Mouse (Mus musculus): ENCODE results near the gene Trim2.

DNA sequence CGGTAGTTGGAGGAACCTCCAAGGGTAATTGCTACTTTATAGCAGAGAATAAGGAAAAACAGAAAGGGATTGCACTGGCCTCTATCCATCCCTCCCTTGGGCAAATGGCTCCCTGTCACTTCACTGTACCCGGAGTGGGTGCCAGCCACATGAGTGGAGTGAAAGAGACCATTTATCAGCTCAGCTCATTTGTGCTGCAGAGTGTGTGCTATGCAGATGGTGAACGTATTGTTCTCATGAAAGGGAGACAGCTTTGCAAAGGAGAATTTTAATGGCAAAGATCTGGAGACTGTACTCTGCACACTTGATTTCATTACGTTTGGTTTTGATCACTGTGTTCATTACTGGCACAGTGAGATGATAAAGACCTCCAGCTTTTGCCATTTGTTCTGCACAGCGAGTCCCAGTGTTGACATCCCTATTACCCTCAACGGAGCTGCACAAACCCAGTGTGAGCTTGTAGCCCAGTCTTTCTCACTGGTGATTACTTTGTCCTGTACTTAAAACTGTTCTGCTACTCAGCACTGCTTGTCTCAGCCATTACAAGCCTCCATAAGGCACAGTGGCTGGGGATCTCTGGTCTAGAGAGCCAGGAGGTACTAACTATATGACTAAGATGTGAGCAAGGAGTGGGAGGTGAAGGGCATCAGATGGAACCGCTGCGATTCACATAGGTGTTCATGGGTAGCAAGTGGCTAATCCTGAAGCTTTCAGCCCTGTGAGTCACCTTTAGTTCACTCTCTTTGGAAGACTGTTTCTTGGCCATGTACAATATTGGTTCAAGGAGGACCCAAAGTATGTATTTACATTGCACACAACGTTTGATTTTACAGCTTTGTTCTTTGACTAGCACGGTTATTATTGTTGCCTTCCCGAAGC lies 53.7 kb downstream of the Trim2 start:
- TF ChIP-seq CHD2 (IDR thresholded peaks at IDR 0.05; ENCODE audit: low read length): no peak
- no peak for TF ChIP-seq POLR2A (IDR thresholded peaks at IDR 0.05; ENCODE audit: low read depth, low read length)
- no peak for TF ChIP-seq NRF1 (IDR thresholded peaks at IDR 0.05; ENCODE audit: low read depth, low read length)
- TF ChIP-seq CTCF (conservative IDR thresholded peaks at IDR 0.05 in 1 of 2, IDR thresholded peaks at IDR 0.05 in 1 of 2; ENCODE audit: low read depth in 2 of 2, low read length in 2 of 2): no peak

All from CH12.LX (cell line).